Mouse (Mus musculus) layer of hippocampus, postnatal 25 days (tissue): ENCODE results near the gene Tomt. TPM values are rescaled to one million over a fixed set of nuclear protein-coding genes. Genes with fewer than 3 reads are reported as not detected.
"Not testable (repeated sequence)": the region's sequence is repeated elsewhere in the genome, so short reads cannot be mapped to it uniquely, and the experiment has no call there.

Experiments used
- DNase-seq, 2 experiments: peaks; one replicate each; pipeline ENCODE4 v3.0.0; 2022; ENCODE audit warnings: mixed read lengths in 2 of 2, low spot score in 1 of 2; ENCODE audit errors: extremely low spot score in 1 of 2
- total RNA-seq, 2 experiments: library from RNA; stranded (reverse); gene quantifications; 2 replicates each; pipeline ENCODE4 v1.2.3; 2021

Tomt gene
- total RNA-seq: not detected

DNA sequence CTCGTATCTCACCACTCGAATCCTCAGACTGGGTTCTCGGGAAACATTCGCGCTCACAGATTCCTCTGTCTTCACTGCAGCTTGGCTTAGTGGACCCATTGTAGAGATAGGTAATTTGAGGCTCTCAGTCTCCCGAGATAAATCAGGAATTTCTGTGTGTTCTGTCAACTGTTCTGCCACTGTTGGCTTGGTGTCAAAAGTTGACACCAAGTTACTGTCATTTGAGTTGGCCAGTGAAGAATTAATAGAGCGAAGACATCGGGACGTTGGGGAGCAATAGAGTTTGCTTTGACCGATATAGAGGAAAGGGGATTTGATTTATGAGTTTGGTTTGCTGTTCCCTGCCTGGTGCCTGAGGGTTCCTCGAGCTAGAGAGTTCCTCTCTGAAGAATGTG, at the start of gene Tomt:
Gene Tomt, minus strand, starts transcription at position 73 of the 395 bp plus-strand sequence.
- no peak for DNase-seq

DNA sequence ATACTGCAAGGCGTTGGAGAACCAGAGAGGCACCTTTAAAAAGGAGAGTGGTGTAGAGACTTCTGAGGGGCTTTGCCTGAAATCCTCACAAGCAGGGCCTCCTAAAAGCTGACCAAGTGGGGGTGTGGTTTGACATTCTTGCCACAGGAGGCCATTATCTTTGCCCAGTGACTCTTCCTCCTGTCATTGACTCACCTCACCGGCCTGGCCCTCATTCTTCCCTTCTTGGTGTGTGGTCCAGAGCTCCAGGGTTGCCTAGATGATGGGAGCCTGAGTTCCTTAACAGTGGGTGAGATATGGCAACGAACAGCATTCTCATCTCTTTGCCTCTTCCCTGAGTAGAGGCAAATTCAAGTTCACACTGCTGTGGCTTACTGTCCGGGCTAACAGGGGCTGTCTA, 49.7 kb upstream of the Tomt start:
- DNase-seq: no peak

DNA sequence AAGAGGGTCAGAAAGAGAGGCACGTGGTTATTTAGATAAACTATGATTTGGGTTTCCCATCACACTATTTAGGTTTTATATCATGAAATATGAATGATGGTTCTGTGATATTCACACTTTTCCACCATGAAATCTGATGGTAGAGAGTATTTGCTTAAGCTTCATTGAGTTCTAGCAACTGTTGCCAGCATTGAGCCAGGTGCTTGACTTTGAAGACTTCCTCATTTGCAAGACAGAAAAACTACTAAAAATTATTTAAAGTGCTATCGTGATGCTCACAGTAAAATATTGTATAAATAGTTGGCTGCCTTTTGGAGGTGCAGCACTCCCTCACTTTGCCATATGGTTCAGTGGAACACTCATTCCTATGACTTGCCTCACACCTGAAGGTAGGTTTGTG, 49.1 kb upstream of the Tomt start:
- DNase-seq: no peak

DNA sequence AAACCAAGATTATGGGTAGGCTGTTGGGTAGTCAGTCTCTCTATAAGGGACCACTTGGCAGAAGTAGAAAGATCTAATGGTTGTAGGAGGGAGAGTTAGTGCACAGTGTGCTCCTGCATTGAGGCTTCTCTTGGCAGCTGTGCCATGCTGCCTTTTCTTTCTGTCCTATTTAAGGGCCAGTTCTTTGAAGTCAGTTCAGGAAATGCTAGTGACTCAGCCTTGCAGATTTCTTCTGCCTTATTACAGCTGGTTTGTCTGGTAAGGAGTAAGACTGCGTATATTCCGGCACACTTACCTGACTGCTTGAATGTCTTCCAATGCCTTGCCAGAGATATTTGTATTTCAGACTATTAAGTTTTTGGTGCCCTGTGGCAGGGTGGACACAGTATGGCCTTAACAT, 48.0 kb upstream of the Tomt start:
- no peak for DNase-seq

DNA sequence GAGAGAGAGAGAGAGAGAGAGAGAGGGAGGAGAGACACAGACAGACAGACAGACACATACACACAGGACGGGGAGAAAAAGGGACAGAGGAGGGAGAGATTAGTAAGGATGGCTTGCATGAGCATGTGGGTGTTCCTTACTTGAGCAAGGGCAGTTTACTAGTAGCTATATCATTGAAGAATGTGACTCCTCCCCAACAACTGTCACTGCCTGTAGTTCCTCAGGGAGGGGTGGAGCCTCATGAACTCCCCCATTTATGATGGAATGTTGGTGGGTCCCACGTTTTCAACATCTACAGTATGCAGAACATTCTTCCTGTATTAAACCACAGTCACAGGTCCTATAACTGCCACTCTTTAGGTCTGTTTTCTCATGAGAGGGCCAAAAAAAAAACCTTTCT, 45.9 kb upstream of the Tomt start:
- no peak for DNase-seq

DNA sequence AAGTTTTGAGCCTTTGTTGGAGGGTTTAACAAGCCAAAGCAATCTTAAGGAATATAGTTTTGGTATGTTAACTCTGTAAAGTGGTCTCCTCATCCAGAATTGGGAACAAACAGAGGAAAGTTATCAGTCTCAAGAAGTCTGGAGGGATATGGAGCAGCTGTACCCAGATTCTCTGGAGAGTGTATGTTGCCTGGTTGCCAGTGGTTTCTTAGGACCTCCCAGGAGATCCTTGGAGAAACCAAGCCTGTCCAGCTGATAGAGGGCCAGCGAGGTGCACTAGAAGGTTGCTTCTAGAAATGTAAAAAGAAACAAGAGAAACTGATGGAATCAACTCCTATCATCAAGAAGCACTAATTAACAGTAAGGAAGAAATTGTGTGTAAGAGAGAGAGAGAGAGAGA, 45.5 kb upstream of the Tomt start:
- no peak for DNase-seq

DNA sequence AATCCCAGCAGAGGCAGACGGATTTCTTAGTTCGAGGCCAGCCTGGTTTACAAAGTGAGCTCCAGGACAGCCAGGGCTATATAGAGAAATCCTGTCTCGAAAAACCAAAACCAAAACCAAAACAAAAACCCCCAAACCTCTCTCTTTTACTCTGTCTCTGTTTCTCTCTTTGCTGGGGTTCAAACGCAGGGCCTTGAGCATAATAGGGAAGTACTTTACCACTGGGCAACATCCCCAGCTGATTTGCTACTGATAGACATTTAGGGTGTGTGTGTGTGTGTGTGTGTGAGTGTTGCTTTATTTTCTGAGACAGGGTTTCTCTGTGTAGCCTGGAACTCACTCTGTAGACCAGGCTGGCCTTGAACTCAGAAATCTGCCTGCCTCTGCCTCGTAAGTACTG, 42.8 kb upstream of the Tomt start:
- DNase-seq: not testable (repeated sequence)

DNA sequence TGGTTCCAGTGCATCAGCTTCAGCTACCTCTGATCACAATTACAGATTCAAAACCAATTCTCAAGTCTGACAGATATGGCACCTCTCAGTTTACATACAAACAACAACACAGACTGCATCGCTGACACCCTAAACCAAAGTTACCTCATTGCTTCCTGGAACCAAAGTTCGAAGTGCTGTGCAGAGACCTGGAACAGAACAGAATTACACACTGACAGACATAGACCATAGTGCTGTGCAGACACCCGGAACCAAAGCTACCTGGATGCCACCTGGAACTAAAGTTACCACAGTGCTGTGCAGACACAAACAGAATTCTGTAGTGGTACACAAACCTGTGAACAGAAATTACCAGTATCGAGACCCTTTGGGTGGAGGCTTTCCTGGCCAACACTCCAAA, 33.6 kb upstream of the Tomt start:
- DNase-seq: no peak

DNA sequence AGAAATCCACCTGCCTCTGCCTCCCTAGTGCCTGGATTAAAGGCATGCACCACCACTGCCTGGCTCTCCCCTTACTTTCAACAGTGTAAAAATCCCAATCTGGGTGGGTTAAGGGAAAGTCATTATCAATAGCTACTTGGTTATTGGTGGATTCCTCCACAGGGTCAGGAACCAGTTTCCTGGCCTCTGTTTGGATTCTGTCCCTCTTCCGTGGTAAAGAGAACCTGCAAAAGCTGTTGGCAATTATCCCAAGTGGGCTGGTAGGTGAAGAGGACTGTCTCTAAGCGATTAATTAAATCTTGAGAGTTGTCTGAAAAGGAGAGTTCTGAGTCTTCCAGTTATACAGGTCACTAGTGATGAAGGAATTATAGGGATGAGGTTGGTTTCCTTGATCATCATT, 32.2 kb upstream of the Tomt start:
- DNase-seq: no peak

DNA sequence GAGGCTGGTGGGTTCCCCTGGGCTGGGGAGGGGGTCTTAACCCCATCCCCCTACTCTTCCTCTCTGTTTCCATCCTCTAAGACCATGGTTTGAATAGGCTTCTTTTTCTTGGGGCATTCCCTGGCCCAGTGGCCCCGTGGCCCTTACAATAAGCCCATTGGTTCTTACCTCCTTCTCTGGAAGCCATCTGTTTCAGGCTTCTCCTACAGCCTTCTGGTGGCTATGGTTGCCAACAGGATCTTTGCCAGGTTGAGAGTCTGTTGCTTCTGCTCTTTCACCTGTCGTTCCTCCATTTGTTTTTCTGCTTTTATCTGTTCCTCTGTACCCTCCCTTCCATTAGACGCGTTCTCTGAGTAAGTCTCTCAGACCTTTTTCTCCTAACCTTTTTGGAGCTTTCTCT, 31.4 kb upstream of the Tomt start:
- DNase-seq: peak; percentile 18 to 20

DNA sequence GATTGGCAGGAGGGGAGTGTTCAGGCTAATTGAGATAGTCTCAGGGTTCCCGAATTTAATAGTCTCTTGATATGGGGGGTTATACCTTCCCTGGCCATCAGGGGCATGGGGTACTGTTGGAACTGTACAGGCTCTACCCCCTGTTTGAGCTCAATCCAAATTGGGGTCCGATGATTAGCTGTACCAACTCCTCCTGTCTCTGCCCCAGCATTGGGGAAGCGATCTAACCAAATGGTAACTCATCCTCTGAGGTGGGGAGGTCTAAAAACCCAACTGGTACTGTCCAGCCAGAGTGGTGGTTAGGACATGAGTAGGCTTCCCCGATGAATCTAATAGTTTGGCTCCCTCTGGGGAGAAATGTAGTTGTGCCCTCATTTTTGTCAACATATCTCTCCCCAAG, 30.8 kb upstream of the Tomt start:
- no peak for DNase-seq

DNA sequence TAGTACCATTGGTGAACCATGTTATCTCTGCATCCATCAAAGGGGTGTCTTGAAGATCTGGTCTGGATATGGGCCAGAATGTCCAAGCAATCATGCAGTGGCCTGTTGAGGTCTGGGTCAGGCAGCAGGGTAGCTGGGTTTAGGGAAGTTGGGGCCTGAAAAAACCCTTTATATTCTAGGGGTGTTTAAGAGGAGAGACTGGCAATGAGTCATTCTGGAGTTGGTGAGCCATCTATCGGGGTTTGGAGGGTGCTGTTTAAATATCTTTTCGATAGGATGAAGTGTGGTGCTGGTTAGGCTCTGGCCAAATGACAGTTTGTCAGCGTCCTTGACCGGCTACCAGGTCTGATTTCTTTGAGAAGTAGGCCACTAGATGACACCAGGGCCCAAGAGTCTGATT, 29.8 kb upstream of the Tomt start:
- no peak for DNase-seq

DNA sequence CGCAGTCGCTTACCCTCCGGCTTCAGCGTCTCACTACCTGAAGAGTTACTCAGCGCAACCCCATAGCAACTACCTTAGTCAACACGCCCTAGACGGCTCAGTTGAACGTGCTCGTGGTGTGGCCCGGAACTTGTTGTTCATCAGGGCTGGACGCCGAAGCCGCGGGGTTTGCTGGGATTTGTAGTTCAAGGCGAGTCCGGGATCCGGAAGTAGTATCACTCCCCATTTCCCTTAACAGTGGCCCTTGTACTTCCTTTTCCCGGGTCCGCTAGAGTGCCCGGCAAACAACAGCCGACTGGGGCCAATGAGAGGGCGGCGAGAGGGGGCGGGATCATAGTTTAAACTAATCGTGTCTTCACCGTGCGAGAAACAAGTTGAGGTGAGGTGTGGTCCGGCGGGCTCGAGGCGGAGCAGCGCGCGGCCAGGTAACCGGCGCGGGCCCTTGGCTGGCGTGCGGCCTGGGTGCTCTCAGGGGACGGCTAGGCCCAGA, 27.6 kb upstream of the Tomt start, which contains the start of the genes Lrrc51 and Numa1:
Gene Lrrc51, minus strand, starts transcription at position 145 of the 490 bp plus-strand sequence.
Gene Numa1, plus strand, starts transcription at position 361 of the 490 bp plus-strand sequence.
- DNase-seq: peak; percentile 82 to 91

DNA sequence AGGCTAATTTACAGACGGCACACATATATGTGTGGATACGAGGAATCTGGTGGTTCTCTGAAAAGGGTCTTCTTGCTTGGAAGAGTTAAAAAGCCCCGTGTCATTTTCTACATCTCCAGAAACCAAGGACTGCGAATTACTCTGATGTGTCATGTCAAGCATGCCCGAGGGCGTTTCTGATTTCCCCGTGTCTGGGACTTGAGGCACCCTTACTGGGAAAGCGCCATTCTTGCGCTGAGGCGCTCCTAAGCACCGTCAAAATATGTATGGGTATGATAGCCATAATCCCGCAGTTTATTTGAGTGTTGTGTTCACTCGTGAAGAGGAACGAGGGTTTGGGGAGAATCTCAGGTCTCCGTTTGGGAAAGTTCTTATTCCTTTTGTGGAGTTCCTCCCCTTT, 27.1 kb upstream of the Tomt start:
- no peak for DNase-seq

DNA sequence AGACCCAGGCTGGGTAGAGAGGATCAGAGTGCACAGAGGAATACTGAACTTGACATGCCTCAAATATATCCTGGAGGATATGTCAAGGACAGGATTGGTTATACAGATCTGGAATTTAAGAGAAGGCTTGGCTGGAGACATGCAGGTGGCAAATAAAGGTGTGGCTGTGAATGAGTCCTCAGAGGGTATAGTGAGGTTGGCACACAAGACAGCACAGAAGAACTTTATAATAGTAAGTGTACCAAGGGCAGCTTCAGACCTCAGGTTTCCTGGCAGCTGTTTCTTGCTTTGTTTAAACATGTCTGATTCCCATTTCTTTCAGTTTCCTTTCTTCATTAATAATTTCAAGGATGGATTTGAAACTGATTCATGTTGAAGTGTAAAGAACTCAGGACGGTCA, 26.4 kb upstream of the Tomt start:
- no peak for DNase-seq

DNA sequence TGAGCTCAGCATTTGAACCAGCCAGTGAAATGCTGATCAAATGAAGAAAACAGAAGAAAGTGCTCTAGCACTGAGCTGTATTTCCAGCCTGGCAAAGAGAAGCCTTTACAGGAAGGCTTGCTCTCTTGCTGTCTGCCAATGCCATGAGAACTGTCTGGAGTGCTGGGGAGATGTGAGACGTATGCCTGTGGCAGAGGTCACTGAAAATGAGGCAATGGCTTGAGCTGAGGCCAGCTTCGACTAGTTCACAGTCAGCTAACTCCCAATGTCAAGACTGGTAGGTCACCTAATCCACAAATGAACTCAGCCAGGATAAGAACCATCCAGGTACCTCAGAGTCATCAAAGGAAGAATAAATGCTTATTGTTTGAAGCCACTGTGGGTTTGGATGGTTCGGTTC, 21.9 kb upstream of the Tomt start:
- no peak for DNase-seq

DNA sequence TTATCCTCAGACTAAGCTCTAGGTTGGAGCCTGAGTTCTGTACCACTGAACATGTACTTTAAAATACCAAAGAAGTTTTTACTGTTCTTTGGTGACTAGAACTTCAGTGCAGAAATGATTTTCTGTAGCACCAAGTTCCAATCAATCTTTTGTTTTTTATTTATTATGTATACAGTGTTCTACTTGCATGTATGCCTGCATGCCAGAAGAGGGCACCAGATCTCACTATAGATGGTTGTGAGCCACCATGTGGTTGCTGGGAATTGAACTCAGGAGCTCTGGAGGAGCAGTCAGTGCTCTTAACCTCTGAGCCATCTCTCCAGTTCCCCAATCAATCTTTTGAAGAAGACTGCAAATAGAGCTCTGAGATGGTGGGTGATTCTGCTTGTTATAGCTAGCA, 19.7 kb upstream of the Tomt start:
- not testable (repeated sequence) for DNase-seq

DNA sequence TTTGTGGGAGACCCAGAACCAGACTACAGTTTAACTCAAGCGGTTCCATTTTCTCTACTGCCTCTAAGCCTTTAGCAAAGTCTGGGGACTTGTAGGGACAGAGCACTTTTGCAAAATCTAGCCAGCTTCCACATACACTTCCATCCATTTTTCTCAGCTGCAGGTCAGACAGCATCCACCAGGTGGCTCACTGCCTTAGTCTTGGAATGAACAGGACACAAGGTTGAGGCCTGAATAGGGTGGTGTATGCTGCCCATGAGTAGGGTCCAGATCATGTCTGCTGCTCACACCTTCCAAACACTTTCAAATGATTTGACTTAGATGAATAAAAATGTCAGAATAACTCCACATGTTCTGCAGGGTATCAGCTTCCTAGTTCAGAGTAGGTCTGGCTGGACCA, 11.9 kb upstream of the Tomt start:
- DNase-seq: peak; percentile 34 to 66

DNA sequence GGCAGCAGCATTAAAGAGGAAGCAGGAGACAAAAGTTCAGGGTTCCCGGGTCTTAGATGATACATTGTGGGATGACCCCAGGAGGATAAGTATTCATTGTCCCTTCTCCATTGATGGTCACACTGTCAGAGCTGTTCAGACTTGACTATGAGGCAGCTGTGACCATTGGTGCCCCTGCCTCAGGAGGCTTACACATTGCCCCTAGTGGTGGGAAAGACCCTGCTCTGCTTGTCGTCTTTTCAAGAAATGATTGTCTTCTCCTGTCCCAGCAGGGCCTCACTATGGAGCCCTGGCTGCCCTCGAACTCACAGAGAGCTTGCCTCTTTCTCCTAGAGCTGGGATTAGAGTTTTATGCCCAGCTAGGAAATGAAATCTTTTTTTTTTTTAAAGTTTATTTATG, 5.8 kb upstream of the Tomt start:
- DNase-seq: no peak

DNA sequence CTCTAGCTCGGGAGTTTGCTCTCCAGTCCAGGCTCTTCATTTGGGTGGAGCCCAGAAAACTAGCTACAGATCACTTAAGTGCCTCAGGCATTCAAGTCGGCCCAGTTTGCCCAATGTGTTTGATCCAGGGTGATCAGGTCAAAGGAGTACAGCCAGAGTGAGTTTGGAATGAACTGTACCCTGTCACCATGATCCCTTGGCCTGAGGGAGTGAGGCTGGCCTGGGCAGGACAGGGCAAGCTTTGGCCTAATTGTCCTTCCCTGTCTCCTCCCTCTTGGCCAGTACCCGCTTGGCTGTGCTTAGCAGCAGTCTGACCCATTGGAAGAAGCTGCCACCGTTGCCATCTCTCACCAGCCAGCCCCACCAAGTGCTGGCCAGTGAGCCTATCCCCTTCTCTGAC, 4.0 kb upstream of the Tomt start:
- DNase-seq: no peak

DNA sequence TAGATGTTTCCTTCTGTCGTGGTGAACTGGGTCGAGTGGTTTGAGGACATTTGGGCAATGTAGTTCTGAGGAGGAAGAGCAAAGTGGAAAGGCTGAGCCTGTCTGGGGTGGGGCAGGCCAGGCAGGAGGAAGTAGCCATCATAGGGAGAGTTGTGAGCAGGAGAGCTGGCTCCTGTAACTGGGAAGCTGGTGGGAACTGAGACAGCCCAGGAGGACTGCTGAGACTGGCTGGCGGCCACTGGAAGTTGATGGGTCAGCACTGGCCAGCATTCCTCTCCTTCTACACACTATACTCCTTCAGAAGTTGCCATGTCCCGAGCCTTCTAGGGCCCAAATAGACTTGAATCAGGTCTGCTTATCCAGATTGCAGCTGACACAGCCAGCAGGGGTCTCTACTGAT, 2.2 kb upstream of the Tomt start:
- DNase-seq: no peak

DNA sequence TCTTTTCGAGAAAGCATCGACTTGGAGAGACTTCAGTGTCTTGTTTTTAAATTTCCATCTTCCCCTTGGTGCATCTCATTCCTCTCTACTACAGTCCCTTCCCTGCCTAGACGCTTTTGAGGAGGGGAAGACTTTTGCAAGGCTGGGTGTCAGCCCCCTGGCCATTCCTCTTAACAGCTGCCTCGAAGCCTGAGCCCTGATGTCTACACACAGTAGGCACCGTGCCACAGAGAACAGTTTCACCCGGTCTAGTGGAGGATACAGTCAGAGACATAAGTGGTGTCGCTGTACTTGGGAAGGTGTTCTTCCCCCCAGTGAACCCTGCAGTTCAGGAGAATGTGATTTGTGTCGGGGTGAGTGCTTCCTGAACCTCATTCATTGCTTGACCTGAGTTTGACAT, 537 bp upstream of the Tomt start:
- no peak for DNase-seq

DNA sequence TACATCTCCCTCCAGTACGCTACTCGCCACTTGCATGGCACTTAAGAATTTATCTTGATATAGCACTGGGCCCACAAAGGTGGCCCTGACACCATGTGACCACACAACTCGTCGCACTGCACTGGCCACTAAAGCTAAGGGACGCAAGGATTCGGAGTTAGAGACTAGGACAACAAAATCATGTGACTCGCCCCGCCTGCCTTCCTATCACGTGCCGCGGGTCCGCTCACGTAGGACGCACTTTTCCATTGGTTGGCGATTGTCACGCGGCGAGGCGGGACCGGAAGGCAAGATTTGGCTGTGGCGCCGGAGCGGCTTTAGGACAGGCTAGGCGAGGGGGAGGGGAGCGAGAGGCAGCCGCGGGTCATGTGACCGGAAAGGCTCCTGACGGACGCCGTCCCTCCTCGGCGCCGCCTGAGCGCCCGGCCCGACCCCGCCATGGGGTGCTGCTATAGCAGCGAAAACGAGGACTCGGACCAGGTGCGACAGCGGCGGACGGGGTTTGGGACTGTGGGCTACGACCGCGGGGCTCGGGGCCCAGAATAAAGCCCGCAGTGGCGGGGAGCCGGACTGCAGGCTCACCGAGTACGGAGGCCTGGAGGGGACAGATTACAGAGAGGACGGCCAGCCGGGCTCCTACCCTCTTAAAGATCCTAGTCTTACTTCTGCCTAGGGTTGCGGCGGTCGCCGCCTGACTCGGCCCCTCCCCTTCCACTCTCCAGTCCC, 435 bp downstream of the Tomt start, which contains the start of gene Lamtor1:
Gene Lamtor1, plus strand, starts transcription at position 344 of the 726 bp plus-strand sequence.
- peak; percentile 96 to 97 for DNase-seq
